Mouse (Mus musculus) stomach, embryonic 15.5 days (tissue): ENCODE measurements around the gene Ric1. TPM values are rescaled to one million over a fixed set of nuclear protein-coding genes. Genes with fewer than 3 reads are reported as not detected.
"Not testable (repeated sequence)": the region's sequence is repeated elsewhere in the genome, so short reads cannot be mapped to it uniquely, and the experiment has no call there.

Experiments used
- ATAC-seq: fragments of 200-750 bp; cut with Nextera tagmentation; 2 replicates; pipeline ENCODE4 v1.8.0; 2017; ENCODE audit warnings: low read depth, moderate number of reproducible peaks, moderate TSS enrichment; ENCODE audit not compliant: insufficient read depth, low FRiP score
- H3K27ac ChIP-seq: fragments of 300-500 bp; sonication (generic); 2 replicates; pipeline ENCODE4 v1.5.1; 2015; ENCODE audit warnings: mild to moderate bottlenecking, inconsistent platforms
- H3K27me3 ChIP-seq: fragments of 300-500 bp; sonication (generic); replicated peaks from 2 replicates; pipeline ENCODE4 v1.6.1; 2015; ENCODE audit warnings: inconsistent platforms
- H3K36me3 ChIP-seq: fragments of 300-500 bp; sonication (generic); 2 replicates; pipeline ENCODE4 v1.6.1; 2015; ENCODE audit warnings: inconsistent platforms
- H3K4me1 ChIP-seq: fragments of 300-500 bp; sonication (generic); 2 replicates; pipeline ENCODE4 v1.6.1; 2015; ENCODE audit warnings: inconsistent platforms
- H3K4me2 ChIP-seq: fragments of 300-500 bp; sonication (generic); 2 replicates; pipeline ENCODE4 v1.6.1; 2015; ENCODE audit warnings: mild to moderate bottlenecking, inconsistent platforms
- H3K4me3 ChIP-seq: fragments of 300-500 bp; sonication (generic); replicated peaks from 2 replicates; pipeline ENCODE4 v1.5.1; 2015; ENCODE audit warnings: inconsistent platforms
- H3K9ac ChIP-seq: fragments of 300-500 bp; sonication (generic); 2 replicates; pipeline ENCODE4 v1.6.1; 2015; ENCODE audit warnings: inconsistent platforms
- H3K9me3 ChIP-seq: fragments of 300-500 bp; sonication (generic); 2 replicates; pipeline ENCODE4 v1.6.1; 2016; ENCODE audit warnings: inconsistent platforms
- WGBS: fragments of 180-500 bp; shearing (Covaris S2); methylation state at CpG from one replicate; pipeline ENCODE4 v1.1.7; 2015; 5-methylcytosine and 5-hydroxymethylcytosine counted together
- polyA plus RNA-seq: library from polyadenylated mRNA; unstranded; fragments of >200 nt; fragmentation: Nextera tagmentation; extraction: Ambion mirVana; gene quantifications from 2 replicates; pipeline ENCODE4 v1.2.1, GENCODE M21; 2015

The Ric1 gene
- polyA plus RNA-seq, 1 experiment from 2014 or later: 14.3 TPM

GRCm38 (mm10) chr19:29593783-29594182, 71.7 kb downstream of the Ric1 start:
- H3K27me3 ChIP-seq, H3K4me1 ChIP-seq, H3K9ac ChIP-seq, H3K9me3 ChIP-seq, H3K4me2 ChIP-seq, H3K27ac ChIP-seq, H3K4me3 ChIP-seq, ATAC-seq: not testable (repeated sequence)
- H3K36me3 ChIP-seq: peaks cover 23% of the 10 kb centered on the region
- 88% methylated on average over 3 of the region's 3 CpGs for WGBS

GRCm38 (mm10) chr19:29596276-29596675, 74.2 kb downstream of the Ric1 start:
- no peak overlapping the region for H3K4me2 ChIP-seq
- H3K9ac ChIP-seq: no peak overlapping the region
- ATAC-seq: no peak
- H3K4me1 ChIP-seq: no peaks in the 10 kb centered on the region
- no peaks in the 10 kb centered on the region for H3K9me3 ChIP-seq
- H3K36me3 ChIP-seq: peaks cover 36% of the 10 kb centered on the region
- no peak overlapping the region for H3K4me3 ChIP-seq
- H3K27ac ChIP-seq: no peak overlapping the region
- 90% methylated on average over 3 of the region's 3 CpGs for WGBS
- H3K27me3 ChIP-seq: no peaks in the 10 kb centered on the region

- no peaks in the 10 kb centered on the region for H3K9me3 ChIP-seq
These were observed 74.9 kb downstream of the Ric1 start for GRCm38 (mm10) chr19:29596985-29597384.

GRCm38 (mm10) chr19:29598981-29599380, 76.9 kb downstream of the Ric1 start:
- no peak for ATAC-seq
- 85% methylated on average over 5 of the region's 5 CpGs for WGBS

More at GRCm38 (mm10) chr19:29596985-29597384, 74.9 kb downstream of the Ric1 start:
- ATAC-seq: no peak
- Histone ChIP-seq H3K9ac (no peak overlapping the region), H3K27me3 (no peaks in the 10 kb centered on the region), H3K36me3 (peaks cover 34% of the 10 kb centered on the region; the same call in 1 of the 2 replicates), H3K4me3 (no peak overlapping the region), H3K27ac (no peak overlapping the region), H3K4me2 (no peak overlapping the region), H3K4me1 (no peaks in the 10 kb centered on the region)
- 98% methylated on average over 2 of the region's 2 CpGs for WGBS

GRCm38 (mm10) chr19:29603548-29604353, 81.7 kb downstream of the Ric1 start:
- Histone ChIP-seq H3K4me3 (no peak overlapping the region), H3K4me1 (no peaks in the 10 kb centered on the region), H3K9me3 (no peaks in the 10 kb centered on the region), H3K36me3 (peaks cover 23% of the 10 kb centered on the region), H3K9ac (no peak overlapping the region), H3K4me2 (no peak overlapping the region), H3K27ac (no peak overlapping the region), H3K27me3 (no peaks in the 10 kb centered on the region)
- ATAC-seq: no peak
- 84% methylated on average over 14 of the region's 14 CpGs for WGBS

More at GRCm38 (mm10) chr19:29598981-29599380, 76.9 kb downstream of the Ric1 start:
- no peak overlapping the region for H3K4me2 ChIP-seq
- no peak overlapping the region for H3K9ac ChIP-seq
- no peaks in the 10 kb centered on the region for H3K4me1 ChIP-seq
- H3K27me3 ChIP-seq: no peaks in the 10 kb centered on the region
- H3K9me3 ChIP-seq: no peaks in the 10 kb centered on the region
- no peak overlapping the region for H3K4me3 ChIP-seq
- H3K36me3 ChIP-seq: peaks cover 41% of the 10 kb centered on the region
- no peak overlapping the region for H3K27ac ChIP-seq

- H3K36me3 ChIP-seq: peaks cover 17% of the 10 kb centered on the region
- H3K4me2 ChIP-seq: no peak overlapping the region
- 91% methylated on average over 3 of the region's 3 CpGs for WGBS
- no peaks in the 10 kb centered on the region for H3K27me3 ChIP-seq
- no peak overlapping the region for H3K9ac ChIP-seq
- H3K27ac ChIP-seq: no peak overlapping the region
- H3K4me1 ChIP-seq: no peaks in the 10 kb centered on the region
- no peaks in the 10 kb centered on the region for H3K9me3 ChIP-seq
- ATAC-seq: no peak
- H3K4me3 ChIP-seq: no peak overlapping the region
These were observed 82.6 kb downstream of the Ric1 start for GRCm38 (mm10) chr19:29604653-29605052.

GRCm38 (mm10) chr19:29607521-29607920, 85.4 kb downstream of the Ric1 start:
- Histone ChIP-seq H3K27ac (no peak overlapping the region), H3K27me3 (no peaks in the 10 kb centered on the region), H3K36me3 (peaks cover 13% of the 10 kb centered on the region), H3K9ac (no peak overlapping the region), H3K4me3 (no peak overlapping the region), H3K4me2 (no peak overlapping the region), H3K4me1 (no peaks in the 10 kb centered on the region), H3K9me3 (no peaks in the 10 kb centered on the region)
- ATAC-seq: no peak
- 85% methylated on average over 4 of the region's 4 CpGs for WGBS

GRCm38 (mm10) chr19:29608212-29608611, 86.1 kb downstream of the Ric1 start:
- WGBS: 82% methylated on average over 4 of the region's 4 CpGs

GRCm38 (mm10) chr19:29610907-29611306, 88.8 kb downstream of the Ric1 start:
- WGBS: 78% methylated on average over 10 of the region's 10 CpGs
- H3K4me2 ChIP-seq: no peak overlapping the region
- no peak overlapping the region for H3K27ac ChIP-seq
- H3K36me3 ChIP-seq: peaks cover 14% of the 10 kb centered on the region
- H3K9ac ChIP-seq: no peak overlapping the region
- no peaks in the 10 kb centered on the region for H3K4me1 ChIP-seq
- peak; percentile 66; the same call in 1 of the 2 replicates for ATAC-seq
- no peaks in the 10 kb centered on the region for H3K27me3 ChIP-seq
- no peaks in the 10 kb centered on the region for H3K9me3 ChIP-seq
- H3K4me3 ChIP-seq: no peak overlapping the region

More at GRCm38 (mm10) chr19:29608212-29608611, 86.1 kb downstream of the Ric1 start:
- no peak for ATAC-seq
- Histone ChIP-seq H3K4me1 (no peaks in the 10 kb centered on the region), H3K27ac (no peak overlapping the region), H3K9ac (no peak overlapping the region), H3K27me3 (no peaks in the 10 kb centered on the region), H3K4me3 (no peak overlapping the region), H3K36me3 (peaks cover 14% of the 10 kb centered on the region), H3K4me2 (no peak overlapping the region), H3K9me3 (no peaks in the 10 kb centered on the region)

- Histone ChIP-seq H3K36me3 (peaks cover 14% of the 10 kb centered on the region), H3K4me3 (no peak overlapping the region), H3K27me3 (no peaks in the 10 kb centered on the region), H3K9me3 (no peaks in the 10 kb centered on the region), H3K4me1 (no peaks in the 10 kb centered on the region), H3K27ac (no peak overlapping the region), H3K9ac (no peak overlapping the region), H3K4me2 (no peak overlapping the region)
- 85% methylated on average over 2 of the region's 2 CpGs for WGBS
- ATAC-seq: no peak
These were observed 90.0 kb downstream of the Ric1 start for GRCm38 (mm10) chr19:29612102-29612501.

GRCm38 (mm10) chr19:29641055-29641454, 119.0 kb downstream of the Ric1 start:
- ATAC-seq: peak; percentile 73
- Histone ChIP-seq H3K27ac (peak overlapping the region; percentile 51; the same call in 1 of the 2 replicates), H3K36me3 (0 out of 2 replicates have a peak, but pooled peaks cover 6% of the 10 kb centered on the region), H3K4me3 (no peak overlapping the region), H3K9ac (no peak overlapping the region), H3K4me2 (peak overlapping the region; percentile 16; the same call in 1 of the 2 replicates), H3K9me3 (no peaks in the 10 kb centered on the region), H3K4me1 (no peaks in the 10 kb centered on the region), H3K27me3 (no peaks in the 10 kb centered on the region)
- 37% methylated on average over 8 of the region's 9 CpGs for WGBS

GRCm38 (mm10) chr19:29641510-29641909, 119.4 kb downstream of the Ric1 start:
- no peak overlapping the region for H3K4me3 ChIP-seq
- H3K9me3 ChIP-seq: no peaks in the 10 kb centered on the region
- H3K4me2 ChIP-seq: peak overlapping the region; percentile 16; the same call in 1 of the 2 replicates
- ATAC-seq: no peak
- no peaks in the 10 kb centered on the region for H3K27me3 ChIP-seq
- H3K27ac ChIP-seq: peak overlapping the region; percentile 0; the same call in 1 of the 2 replicates
- WGBS: 68% methylated on average over 5 of the region's 5 CpGs
- no peak overlapping the region for H3K9ac ChIP-seq
- no peaks in the 10 kb centered on the region for H3K4me1 ChIP-seq
- H3K36me3 ChIP-seq: 0 out of 2 replicates have a peak, but pooled peaks cover 6% of the 10 kb centered on the region
